Mouse (Mus musculus) thymus, postnatal 4 days (tissue): ENCODE data around the gene Tanc2.
A peak's percentile ranks its signal among the peaks of the same experiment; 100 is the strongest.

ENCODE experiments used
- DNase-seq: peaks from one replicate; pipeline ENCODE4 v3.0.0; 2021

The Tanc2 gene

GRCm38 (mm10) chr11:105931380-105931779, 341.6 kb downstream of the Tanc2 start:
- DNase-seq, result no peak

GRCm38 (mm10) chr11:105933746-105934145, 344.0 kb downstream of the Tanc2 start:
- no peak for DNase-seq

- no peak for DNase-seq
Measured at GRCm38 (mm10) chr11:105934303-105934711, 344.5 kb downstream of the Tanc2 start.

GRCm38 (mm10) chr11:105934816-105935215, 345.0 kb downstream of the Tanc2 start:
- no peak for DNase-seq

GRCm38 (mm10) chr11:105935496-105935895, 345.7 kb downstream of the Tanc2 start:
- no peak for DNase-seq

GRCm38 (mm10) chr11:105936200-105936599, 346.4 kb downstream of the Tanc2 start:
- DNase-seq, result no peak

GRCm38 (mm10) chr11:105936974-105937373, 347.2 kb downstream of the Tanc2 start:
- DNase-seq, result no peak

- no peak for DNase-seq
Measured at GRCm38 (mm10) chr11:105938771-105939170, 349.0 kb downstream of the Tanc2 start.

- DNase-seq, result no peak
Measured at GRCm38 (mm10) chr11:105941973-105942372, 352.2 kb downstream of the Tanc2 start.

- DNase-seq, result no peak
Measured at GRCm38 (mm10) chr11:105943133-105944102, 353.6 kb downstream of the Tanc2 start.

GRCm38 (mm10) chr11:105944126-105944621, 354.4 kb downstream of the Tanc2 start:
- DNase-seq, result peak; percentile 82

- no peak for DNase-seq
Measured at GRCm38 (mm10) chr11:105944770-105945672, 355.2 kb downstream of the Tanc2 start.

- DNase-seq, result peak; percentile 35
Measured at GRCm38 (mm10) chr11:105946694-105947154, 356.9 kb downstream of the Tanc2 start.

GRCm38 (mm10) chr11:105948255-105948654, 358.5 kb downstream of the Tanc2 start:
- DNase-seq, result no peak

GRCm38 (mm10) chr11:105950519-105950918, 360.7 kb downstream of the Tanc2 start:
- no peak for DNase-seq

GRCm38 (mm10) chr11:105951601-105952044, 361.8 kb downstream of the Tanc2 start:
- no peak for DNase-seq

GRCm38 (mm10) chr11:105952111-105952510, 362.3 kb downstream of the Tanc2 start:
- DNase-seq, result no peak

GRCm38 (mm10) chr11:105952911-105953386, 363.2 kb downstream of the Tanc2 start, which contains the start of gene Cyb561:
Cyb561 (minus strand) TSS chr11:105953336.
- no peak for DNase-seq

- no peak for DNase-seq
Measured at GRCm38 (mm10) chr11:105953402-105953801, 363.6 kb downstream of the Tanc2 start.

GRCm38 (mm10) chr11:105955815-105956430, 366.1 kb downstream of the Tanc2 start:
- DNase-seq, result no peak

GRCm38 (mm10) chr11:105957501-105957900, 367.7 kb downstream of the Tanc2 start:
- no peak for DNase-seq

- no peak for DNase-seq
Measured at GRCm38 (mm10) chr11:105958566-105958965, 368.8 kb downstream of the Tanc2 start.
